ENCODE assay signal across 8 mouse cellular contexts in genomic region chr17:45684667-45685131, GRCm38 (mm10). TPM values are rescaled to one million over a fixed set of nuclear protein-coding genes. Genes with fewer than 3 reads are reported as not detected.
A peak's percentile ranks its signal among the peaks of the same experiment; 100 is the strongest.
DNase-seq lines count a peak whose midpoint lies in the region; ATAC-seq and TF ChIP-seq lines count a peak whose summit lies in the region.

No protein-coding gene starts in this region.

- no peaks in the 10 kb centered on the region for H3K9me3 ChIP-seq in forebrain, embryonic 16.5 days (ENCODE audit: control insufficient read depth, low read length)
- no peaks in the 10 kb centered on the region for H3K9me3 ChIP-seq in liver, postnatal 0 days (ENCODE audit: low read length)

- H3K4me1 ChIP-seq in forebrain, embryonic 16.5 days (replicated peaks; ENCODE audit: control insufficient read depth, insufficient read depth, low read length): peaks cover 29% of the 10 kb centered on the region
- H3K4me1 ChIP-seq in liver, postnatal 0 days (ENCODE audit: insufficient read depth): peaks cover 25% of the 10 kb centered on the region

- peak overlapping the region; percentile 75 for H3K4me2 ChIP-seq in forebrain, embryonic 16.5 days (ENCODE audit: low read length)
- H3K4me2 ChIP-seq in liver, postnatal 0 days (ENCODE audit: low read depth, low read length): peak overlapping the region; percentile 100

- peak overlapping the region; percentile 87 for H3K27ac ChIP-seq in forebrain, embryonic 16.5 days (ENCODE audit: low read length)
- H3K27ac ChIP-seq in liver, postnatal 0 days (ENCODE audit: low read depth): no peak overlapping the region

- H3K9ac ChIP-seq in forebrain, embryonic 16.5 days (replicated peaks; ENCODE audit: low read depth, low read length): peak overlapping the region; percentile 84
- H3K9ac ChIP-seq in liver, postnatal 0 days (replicated peaks): peak overlapping the region; percentile 94

- TF ChIP-seq CTCF in liver, postnatal 0 days (IDR thresholded peaks at IDR 0.05; ENCODE audit: low read depth): no peak

- DNase-seq in kidney, adult 18-20 months: peak; percentile 8
- no peak for DNase-seq in kidney, postnatal 4 days
- DNase-seq in NIH3T3 (ENCODE audit: low read depth): peak; percentile 22
- no peak for DNase-seq in liver, postnatal 0 days
- DNase-seq in retina, embryonic 14.5 days (ENCODE audit: low spot score): no peak
- no peak for DNase-seq in spleen, postnatal 14 days (ENCODE audit: low spot score in 2 of 2)
- no peak for DNase-seq in spleen, postnatal 4 days (ENCODE audit: low spot score in 2 of 2)

- peak overlapping the region; percentile 89 for H3K4me3 ChIP-seq in forebrain, embryonic 16.5 days (replicated peaks; ENCODE audit: low read length)
- H3K4me3 ChIP-seq in liver, postnatal 0 days (ENCODE audit: low read depth, low read length): peak overlapping the region; percentile 94

- H3K36me3 ChIP-seq in forebrain, embryonic 16.5 days (ENCODE audit: control insufficient read depth, insufficient read depth): no peaks in the 10 kb centered on the region
- H3K36me3 ChIP-seq in liver, postnatal 0 days (replicated peaks; ENCODE audit: insufficient read depth, low read length): no peaks in the 10 kb centered on the region

- no peak for TF ChIP-seq EP300 in liver, postnatal 0 days (IDR thresholded peaks at IDR 0.05; ENCODE audit: low read depth)

- no peak for ATAC-seq in forebrain, embryonic 16.5 days
- no peak for ATAC-seq in liver, postnatal 0 days

- WGBS in forebrain, embryonic 16.5 days: 27% methylated on average over 14 of the region's 14 CpGs
- 34% methylated on average over 14 of the region's 14 CpGs for WGBS in liver, postnatal 0 days (ENCODE audit: insufficient replicate concordance)

- no peaks in the 10 kb centered on the region for H3K27me3 ChIP-seq in forebrain, embryonic 16.5 days (replicated peaks; ENCODE audit: control insufficient read depth, insufficient read depth, low read length)
- no peaks in the 10 kb centered on the region for H3K27me3 ChIP-seq in liver, postnatal 0 days (ENCODE audit: insufficient read depth, low read length)

RNA-seq across cellular contexts. Expression of gene Mrpl14, which starts 1.4 kb away (rescaled TPM):
- polyA plus RNA-seq in forebrain, embryonic 16.5 days (2015; fragmentation: Nextera tagmentation; extraction: Ambion mirVana): 93.4 and 112 TPM in 2 replicates
- 113 TPM in 2 replicates for polyA plus RNA-seq in liver, postnatal 0 days (2015; fragmentation: Nextera tagmentation; extraction: Ambion mirVana)

RNA-seq across cellular contexts. Expression of gene Tmem63b, which starts 2.0 kb away (rescaled TPM):
- polyA plus RNA-seq in forebrain, embryonic 16.5 days (2015; fragmentation: Nextera tagmentation; extraction: Ambion mirVana): 126 and 140 TPM in 2 replicates
- polyA plus RNA-seq in liver, postnatal 0 days (2015; fragmentation: Nextera tagmentation; extraction: Ambion mirVana): 15.1 and 16.9 TPM in 2 replicates

RNA-seq across cellular contexts. Expression of gene Capn11, which starts 25.6 kb away (rescaled TPM):
- polyA plus RNA-seq in forebrain, embryonic 16.5 days (2015; fragmentation: Nextera tagmentation; extraction: Ambion mirVana): 0.85 and 1.5 TPM in 2 replicates
- polyA plus RNA-seq in liver, postnatal 0 days (2015; fragmentation: Nextera tagmentation; extraction: Ambion mirVana): not detected in 2 replicates

RNA-seq across cellular contexts. Expression of gene 1600014C23Rik, which starts 48.9 kb away (rescaled TPM):
- 0.46 TPM in 1 of 2 replicates, not detected in the other for polyA plus RNA-seq in forebrain, embryonic 16.5 days (2015; fragmentation: Nextera tagmentation; extraction: Ambion mirVana)
- polyA plus RNA-seq in liver, postnatal 0 days (2015; fragmentation: Nextera tagmentation; extraction: Ambion mirVana): not detected in 2 replicates

Comparison
In these comparisons a context has a peak if more than half of its experiments do, and no peak if none do; other contexts are left out.
1. DNase-seq: peak in kidney, adult 18-20 months (single experiment) and NIH3T3 (single experiment); none in kidney, postnatal 4 days (0 of 2), liver, postnatal 0 days (single experiment), retina, embryonic 14.5 days (single experiment), spleen, postnatal 14 days (0 of 2) and spleen, postnatal 4 days (0 of 2).